Mouse (Mus musculus) spleen, embryonic (tissue): ENCODE measurements around the gene Sppl3.

Source experiments
- CTCF ChIA-PET: fragments of 350-600 bp; sonication (Branson Sonifier 250); formaldehyde crosslinking; loops from one replicate; lab custom pipeline; 2022; lab: Charles Lee

The Sppl3 gene

DNA sequence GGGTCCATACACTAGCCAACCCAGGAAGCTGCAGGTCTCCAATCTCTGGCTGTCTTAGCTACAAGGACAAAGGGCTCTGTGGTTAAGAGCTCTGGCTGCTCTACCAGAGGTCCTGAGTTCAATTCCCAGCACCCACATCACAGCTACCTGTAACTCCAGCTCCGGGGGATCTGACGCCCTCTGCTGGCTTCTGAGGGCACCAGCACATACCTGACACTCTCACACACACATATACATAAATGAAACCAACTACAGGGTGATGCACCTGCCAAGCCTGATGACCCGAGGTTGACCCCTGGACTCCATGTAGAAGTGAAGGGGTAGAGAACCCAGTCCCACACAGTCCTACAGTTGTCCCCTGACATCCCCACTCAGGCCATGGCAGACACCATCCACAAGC lies 105.5 kb downstream of the Sppl3 start:
- CTCF ChIA-PET, result no interaction called here

- CTCF ChIA-PET, result no interaction called here
Observed at GRCm38 (mm10) chr5:115117467-115117866, 106.5 kb downstream of the Sppl3 start.

DNA sequence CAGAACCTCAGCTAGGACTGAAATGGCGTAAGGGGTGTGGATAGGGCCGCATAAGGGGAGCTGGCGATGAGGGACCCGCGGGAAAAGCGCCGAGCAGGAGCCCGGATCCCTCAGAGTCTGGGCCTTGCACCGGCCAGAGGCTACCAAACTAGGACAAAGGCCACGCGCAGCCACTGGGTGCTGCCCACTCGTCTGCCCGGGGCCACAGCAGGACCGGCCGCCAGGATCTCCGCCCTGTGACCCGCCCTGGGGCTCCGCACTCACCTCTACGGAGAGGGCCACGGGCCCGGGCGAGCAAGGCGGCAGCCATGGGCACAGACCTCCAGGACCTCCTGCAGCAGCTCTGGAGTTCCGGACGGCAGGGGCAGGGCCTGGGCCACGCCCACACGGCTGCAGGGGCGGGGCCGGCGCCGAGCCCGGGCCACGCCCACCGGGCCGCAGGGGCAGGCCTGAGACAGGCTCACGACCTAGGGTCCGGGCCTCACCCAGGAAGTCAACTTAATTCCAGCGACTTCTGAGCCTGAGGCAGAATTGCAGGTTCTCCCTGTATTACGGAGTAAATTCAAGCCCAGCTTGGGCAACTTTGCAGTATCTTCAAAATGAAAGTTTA lies 108.1 kb downstream of the Sppl3 start, which contains the start of gene Acads:
Gene Acads (minus strand): TSS at position 386 of the 610 bp plus-strand sequence.
- CTCF ChIA-PET, result interaction anchor here (0.6 kb wide), 1 partner anchor 74 kb away, joined by 3 read pairs; no protein-coding TSS in a partner anchor

- CTCF ChIA-PET, result interaction anchor here (0.6 kb wide), 1 partner anchor 14 kb away, joined by 3 read pairs; no protein-coding TSS in a partner anchor
Observed at GRCm38 (mm10) chr5:115120978-115121377, 110.0 kb downstream of the Sppl3 start.

DNA sequence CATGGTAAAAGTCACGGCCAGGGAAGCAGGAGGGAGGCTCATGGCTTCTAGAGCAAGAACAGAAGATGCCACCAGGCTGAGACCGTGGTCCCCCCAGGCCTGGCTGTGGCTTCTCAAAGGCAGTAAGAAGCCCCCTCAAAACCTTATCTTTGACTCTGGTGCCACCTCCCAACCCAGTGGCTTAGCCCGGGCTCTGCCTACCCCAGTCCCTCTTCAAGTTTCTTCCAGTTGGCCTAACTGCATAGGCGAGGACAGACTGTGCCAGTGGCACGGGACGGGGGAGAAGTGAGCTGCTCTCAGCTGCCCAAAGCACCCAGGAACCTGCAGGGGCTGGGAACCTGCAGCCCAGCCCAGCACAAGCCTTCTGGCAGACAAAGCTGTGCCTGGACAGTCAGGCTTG lies 113.8 kb downstream of the Sppl3 start:
- CTCF ChIA-PET, result interaction anchor here (0.6 to 1.5 kb wide), 4 partner anchors 36 to 85 kb away, joined by 3 to 8 read pairs (median 4); no protein-coding TSS in a partner anchor

DNA sequence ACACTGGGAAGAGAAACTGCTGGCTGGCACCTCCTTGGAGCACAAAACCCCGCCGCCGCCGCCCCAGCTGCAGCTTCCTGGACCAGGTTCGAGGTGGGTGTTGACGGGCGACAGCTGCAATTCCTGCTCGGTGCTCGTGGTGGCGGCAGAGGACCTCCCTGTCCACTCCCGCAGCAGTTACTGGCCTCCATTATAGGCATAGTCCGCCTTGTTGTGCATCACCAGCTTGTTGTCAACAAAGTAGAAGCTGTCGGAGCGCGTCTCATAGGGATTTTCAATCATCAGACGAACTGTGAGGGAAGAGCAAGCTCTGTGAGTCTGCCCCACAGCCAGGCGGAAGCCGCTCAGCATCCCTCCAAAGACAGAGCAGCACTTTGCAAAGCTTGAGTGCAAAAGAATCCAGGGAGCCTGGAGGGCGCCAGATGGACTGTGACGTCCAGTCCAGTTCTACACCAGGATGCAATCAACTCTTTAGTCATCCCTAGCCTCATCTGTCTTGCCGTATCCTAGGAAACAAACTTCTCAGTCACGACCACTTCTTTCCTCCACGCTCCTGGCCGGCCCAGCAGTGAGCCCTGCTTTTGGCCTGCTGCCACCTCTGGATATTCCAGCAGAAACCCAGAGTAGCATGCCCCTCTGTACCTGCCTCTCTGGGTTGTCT lies 114.4 kb downstream of the Sppl3 start:
- CTCF ChIA-PET, result interaction anchor here (0.6 to 1.5 kb wide), 4 partner anchors 35 to 85 kb away, joined by 3 to 8 read pairs (median 4); no protein-coding TSS in a partner anchor

DNA sequence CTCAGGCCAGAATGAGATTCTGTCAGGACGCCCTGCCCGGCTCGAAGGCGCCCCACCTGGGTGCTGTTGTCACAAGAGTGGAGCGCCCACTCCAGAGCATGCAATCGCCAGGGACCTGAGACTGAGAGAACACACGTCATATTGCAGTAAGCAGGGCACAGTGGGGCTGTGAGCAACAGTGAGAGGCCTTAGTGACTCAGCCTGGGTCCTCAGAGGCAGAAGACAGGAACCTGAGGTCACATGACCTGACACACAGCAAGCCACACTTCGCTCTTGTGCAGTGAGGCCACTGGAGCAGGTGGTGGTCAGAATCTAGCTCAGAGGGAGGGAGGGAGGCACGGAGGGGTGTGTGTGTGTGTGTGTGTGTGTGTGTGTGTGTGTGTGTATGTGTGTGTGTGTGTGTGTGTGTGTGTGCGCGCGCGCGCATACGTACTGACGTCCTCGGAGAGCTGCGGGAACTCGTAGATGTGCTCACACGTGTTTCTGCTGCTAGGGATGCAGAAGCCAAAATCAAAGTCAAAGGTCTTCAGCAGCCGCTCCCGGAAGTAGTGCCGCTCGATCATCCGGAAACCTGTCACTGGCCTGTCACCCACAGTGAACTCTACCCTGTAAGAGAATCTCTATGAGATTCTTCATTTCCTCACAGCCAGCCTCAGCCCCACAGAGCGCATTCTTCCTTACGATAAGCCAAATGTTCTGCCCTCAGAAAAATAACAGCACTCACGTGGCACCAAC lies 115.8 kb downstream of the Sppl3 start:
- CTCF ChIA-PET, result interaction anchor here (0.6 kb wide), 1 partner anchor 146 kb away, joined by 4 read pairs; no protein-coding TSS in a partner anchor

DNA sequence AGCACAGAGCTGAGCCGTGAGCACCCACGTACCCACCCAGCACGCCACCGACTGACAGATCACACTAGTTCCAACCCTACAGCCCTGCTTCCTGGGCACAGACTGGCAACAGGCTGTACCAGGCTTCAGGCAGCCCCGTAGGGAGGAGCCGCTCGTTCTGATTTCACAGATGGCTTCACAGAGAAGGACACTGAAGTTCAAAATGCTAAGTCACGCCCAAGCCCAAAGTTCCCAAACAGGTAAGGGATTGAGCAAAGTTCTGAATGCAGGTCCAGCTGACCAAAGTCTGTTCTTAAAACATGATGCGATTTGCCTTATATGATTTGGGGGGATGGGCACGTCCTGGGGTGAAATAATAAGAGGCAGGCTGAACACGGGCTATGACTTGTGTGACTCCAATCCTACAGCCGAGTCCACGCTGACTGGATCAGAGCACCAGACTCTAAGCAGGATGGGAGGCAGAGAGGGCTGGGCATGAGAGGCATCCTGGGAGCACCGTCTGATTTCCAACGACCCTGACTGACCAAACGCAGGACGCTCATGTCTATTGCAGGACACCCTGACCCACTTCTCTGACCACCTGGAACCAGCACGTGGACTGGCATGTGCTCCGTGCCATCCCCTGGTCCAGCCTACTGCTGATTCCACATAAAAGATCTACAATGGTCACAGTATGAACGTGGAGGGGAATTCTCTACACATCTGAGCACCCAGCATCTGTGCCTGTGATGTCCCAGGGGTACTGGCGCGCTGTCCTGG lies 116.7 kb downstream of the Sppl3 start:
- CTCF ChIA-PET, result no interaction called here

- CTCF ChIA-PET, result no interaction called here
Observed at GRCm38 (mm10) chr5:115129328-115129727, 118.4 kb downstream of the Sppl3 start.

- CTCF ChIA-PET, result interaction anchor here (1.3 kb wide), 1 partner anchor 26 kb away, joined by 4 read pairs; the partner anchor contains the start of gene Mlec
Observed at GRCm38 (mm10) chr5:115132465-115132864, 121.5 kb downstream of the Sppl3 start.

GRCm38 (mm10) chr5:115133358-115134066 lies 122.6 kb downstream of the Sppl3 start:
- CTCF ChIA-PET, result interaction anchor here (0.8 to 1.3 kb wide), 2 partner anchors 9 to 25 kb away, joined by 4 to 14 read pairs; partner anchors contain the start of gene Mlec

DNA sequence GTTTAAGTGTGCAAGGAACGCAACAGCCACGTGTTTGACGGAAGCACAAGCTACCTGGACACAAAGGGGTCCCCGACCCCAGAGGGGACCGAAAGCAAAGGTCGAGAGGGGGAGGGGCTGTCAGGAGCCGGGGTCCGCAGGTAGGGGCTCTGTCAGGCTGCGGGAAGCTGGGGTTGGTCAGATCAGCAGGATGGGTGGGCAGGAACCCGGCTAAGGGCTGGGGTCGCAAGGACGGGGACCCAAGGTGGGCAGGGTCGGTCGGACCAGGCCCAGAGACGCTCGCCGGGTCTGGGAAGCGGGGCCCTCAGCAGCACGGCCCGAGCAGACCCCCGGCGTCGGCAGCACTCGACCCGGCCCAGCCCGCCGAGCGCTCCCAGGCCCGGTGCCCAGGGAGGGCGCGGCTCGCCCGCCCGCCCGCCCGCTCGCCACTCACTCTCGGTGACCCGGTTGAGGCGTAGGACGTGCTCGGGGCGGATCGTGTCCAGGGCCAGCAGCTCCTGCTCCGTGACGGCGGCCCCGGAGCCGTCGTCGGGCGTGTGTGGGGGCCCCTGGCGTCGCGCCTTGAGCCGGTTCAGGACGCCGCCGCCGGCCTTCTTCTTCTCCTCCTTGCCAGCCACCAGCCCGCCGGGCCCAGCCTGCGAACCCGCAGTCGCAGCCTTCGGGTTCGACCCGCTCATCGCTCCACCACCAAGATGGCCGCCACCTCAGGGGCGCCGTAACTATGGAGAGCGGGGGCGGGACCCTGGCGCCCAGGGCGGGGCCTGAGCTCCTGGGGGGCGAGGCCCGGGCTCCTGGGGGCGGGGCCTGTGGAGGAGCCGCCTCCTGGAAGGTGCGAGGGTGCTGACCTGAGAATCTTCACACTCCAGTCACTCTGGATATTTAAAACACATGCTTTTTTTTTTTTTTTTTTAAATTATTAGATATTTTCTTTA lies 123.6 kb downstream of the Sppl3 start, which contains the start of gene Unc119b:
Gene Unc119b (minus strand): TSS at position 742 of the 932 bp plus-strand sequence.
- CTCF ChIA-PET, result interaction anchor here (0.6 kb wide), 1 partner anchor 265 kb away, joined by 6 read pairs; no protein-coding TSS in a partner anchor

DNA sequence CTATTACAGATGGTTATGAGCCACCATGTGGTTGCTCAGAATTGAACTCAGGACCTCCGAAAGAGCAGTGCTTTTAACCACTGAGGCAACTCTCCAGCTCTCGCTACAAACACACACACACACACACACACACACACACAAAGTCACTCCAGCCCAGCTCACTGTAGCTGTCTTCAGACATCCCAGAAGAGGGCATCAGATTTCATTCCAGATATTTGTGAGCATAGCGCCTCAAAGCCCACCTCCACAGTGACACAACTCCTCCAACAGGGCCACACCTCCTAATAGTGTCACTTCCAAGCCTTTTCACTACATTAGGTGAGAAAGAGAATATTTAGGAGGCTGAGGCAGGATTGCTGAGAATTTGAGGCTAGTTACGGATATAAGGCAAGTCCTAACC lies 128.2 kb downstream of the Sppl3 start:
- CTCF ChIA-PET, result no interaction called here

DNA sequence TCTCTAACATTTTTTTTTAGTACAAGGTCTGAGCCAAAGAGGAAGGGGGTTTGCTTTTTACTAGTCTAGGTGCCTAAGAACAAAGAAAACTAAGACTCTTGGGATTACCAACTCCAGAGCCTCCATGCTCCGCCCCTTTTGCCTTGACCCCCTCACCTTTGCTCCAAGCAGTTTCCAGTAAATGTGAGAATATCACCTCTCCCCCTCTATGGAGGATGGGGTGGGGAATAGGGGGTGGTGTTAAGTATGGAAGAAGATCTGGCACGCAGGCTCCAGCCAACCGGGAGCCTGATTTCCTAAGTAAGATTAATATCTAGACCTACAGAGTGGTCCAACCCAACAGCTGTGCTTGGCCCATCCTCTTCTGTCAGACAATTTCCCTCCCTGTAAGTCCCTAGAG lies 129.8 kb downstream of the Sppl3 start:
- CTCF ChIA-PET, result no interaction called here

DNA sequence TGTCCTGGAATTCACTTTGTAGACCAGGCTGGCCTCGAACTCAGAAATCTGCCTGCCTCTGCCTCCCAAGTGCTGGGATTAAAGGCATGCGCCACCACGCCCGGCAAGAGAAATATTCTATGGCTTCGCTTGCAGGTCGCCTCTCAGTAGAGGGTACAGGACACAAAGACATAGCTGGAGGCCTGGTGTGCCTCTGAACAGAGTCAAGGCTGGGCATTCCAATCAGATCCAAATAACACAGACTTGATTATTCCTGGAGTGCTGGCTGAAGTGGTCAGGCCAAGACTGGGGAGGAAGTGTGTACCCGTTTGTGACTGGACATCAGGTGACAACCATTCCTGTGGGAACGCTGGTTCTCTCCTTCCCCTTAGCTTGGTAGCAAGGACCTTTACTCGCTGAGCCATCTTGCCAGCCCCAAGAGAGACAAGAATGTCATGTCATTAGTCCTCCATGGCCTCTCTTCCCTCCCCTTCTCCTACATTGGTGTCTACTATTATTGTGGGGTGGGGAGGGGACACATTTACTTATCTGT lies 131.3 kb downstream of the Sppl3 start:
- CTCF ChIA-PET, result interaction anchor here (0.6 kb wide), 1 partner anchor 9 kb away, joined by 14 read pairs; no protein-coding TSS in a partner anchor

DNA sequence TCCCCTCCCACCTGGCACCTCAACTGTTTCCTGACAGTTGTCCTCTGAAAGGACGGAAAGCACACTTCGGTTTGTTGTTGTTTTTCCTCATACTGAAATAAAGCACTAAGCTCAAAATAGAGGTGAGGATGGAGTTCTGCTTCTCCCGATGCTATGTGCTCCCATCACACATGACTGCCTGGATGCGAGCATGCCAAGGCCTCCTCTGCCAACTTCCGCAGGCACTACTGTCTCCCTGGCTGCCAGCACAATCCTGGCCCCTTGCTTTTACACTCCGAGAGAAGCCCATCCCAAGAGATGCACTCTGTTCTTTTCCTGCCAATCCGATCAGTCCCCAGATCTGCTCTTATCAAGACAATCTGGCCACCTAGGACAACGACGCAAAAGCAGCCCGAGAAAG lies 132.6 kb downstream of the Sppl3 start:
- CTCF ChIA-PET, result no interaction called here

DNA sequence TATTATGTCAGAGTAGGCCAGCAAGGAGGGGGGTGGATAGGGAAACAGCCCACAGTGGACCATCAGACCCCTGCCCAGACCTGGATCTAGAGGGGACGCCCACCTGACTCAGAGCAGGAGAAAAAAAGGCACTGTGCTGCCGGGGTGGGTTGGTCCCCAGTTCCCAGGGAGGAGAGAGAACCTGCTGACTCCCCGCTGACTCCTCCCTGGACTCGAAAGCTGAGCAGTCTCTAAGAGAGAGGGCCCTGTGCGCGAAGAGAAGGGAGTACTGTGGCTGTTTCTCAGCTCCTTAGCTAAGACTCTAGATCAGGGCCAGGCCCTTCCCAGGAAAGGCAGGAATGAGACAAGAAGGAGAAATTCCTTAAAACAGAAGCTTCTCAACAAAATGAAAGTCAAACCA lies 133.5 kb downstream of the Sppl3 start:
- CTCF ChIA-PET, result no interaction called here

- CTCF ChIA-PET, result no interaction called here
Observed at GRCm38 (mm10) chr5:115145253-115145968, 134.5 kb downstream of the Sppl3 start.
